Mouse (Mus musculus): ENCODE results near the gene Cox5a. TPM values are rescaled to one million over a fixed set of nuclear protein-coding genes. Genes with fewer than 3 reads are reported as not detected.

Cox5a gene
- polyA plus RNA-seq (2016; fragmentation: Nextera tagmentation; extraction: Ambion mirVana): 531 and 547 TPM in 2 replicates

GRCm38 (mm10) chr9:57521056-57521911, at the start of gene Cox5a:
Cox5a (plus strand) TSS chr9:57521274.
- H3K4me3 ChIP-seq: peak within 1 kb of the TSS; percentile 98
- peak within 1 kb of the TSS; percentile 85 for H3K27ac ChIP-seq
- H3K9ac ChIP-seq: peak within 1 kb of the TSS; percentile 97
- H3K27me3 ChIP-seq: no peaks in the 10 kb centered on the region
- under 1% methylated on average over 95 of the region's 95 CpGs for WGBS
- H3K4me1 ChIP-seq: peaks cover 14% of the 10 kb centered on the region
- no peaks in the 10 kb centered on the region for H3K36me3 ChIP-seq
- peak; percentile 92 for ATAC-seq (ENCODE audit: insufficient number of reproducible peaks, insufficient read depth, low FRiP score, low TSS enrichment)
- peak within 1 kb of the TSS; percentile 85 for H3K4me2 ChIP-seq (replicated peaks)
- no peaks in the 10 kb centered on the region for H3K9me3 ChIP-seq

GRCm38 (mm10) chr9:57485774-57486173, 35.3 kb upstream of the Cox5a start:
- Histone ChIP-seq H3K4me1 (no peaks in the 10 kb centered on the region), H3K36me3 (no peaks in the 10 kb centered on the region), H3K4me2 (replicated peaks) (no peak overlapping the region), H3K27ac (no peak overlapping the region), H3K27me3 (peaks cover 10% of the 10 kb centered on the region; the same call in 1 of the 2 replicates), H3K9ac (no peak overlapping the region), H3K9me3 (no peaks in the 10 kb centered on the region), H3K4me3 (no peak overlapping the region)
- WGBS: 16% methylated on average over 7 of the region's 7 CpGs
- ATAC-seq (ENCODE audit: insufficient number of reproducible peaks, insufficient read depth, low FRiP score, low TSS enrichment): no peak

- Histone ChIP-seq H3K9me3 (no peaks in the 10 kb centered on the region), H3K9ac (no peak overlapping the region), H3K27me3 (peaks cover 10% of the 10 kb centered on the region; the same call in 1 of the 2 replicates), H3K4me2 (replicated peaks) (no peak overlapping the region), H3K4me1 (no peaks in the 10 kb centered on the region), H3K4me3 (no peak overlapping the region), H3K36me3 (no peaks in the 10 kb centered on the region), H3K27ac (no peak overlapping the region)
- WGBS: 83% methylated on average over 7 of the region's 7 CpGs
- no peak for ATAC-seq (ENCODE audit: insufficient number of reproducible peaks, insufficient read depth, low FRiP score, low TSS enrichment)
Observed at GRCm38 (mm10) chr9:57487807-57488206, 33.3 kb upstream of the Cox5a start.

GRCm38 (mm10) chr9:57493532-57493931, 27.5 kb upstream of the Cox5a start:
- H3K9me3 ChIP-seq: no peaks in the 10 kb centered on the region
- no peak for ATAC-seq (ENCODE audit: insufficient number of reproducible peaks, insufficient read depth, low FRiP score, low TSS enrichment)
- no peaks in the 10 kb centered on the region for H3K4me1 ChIP-seq
- H3K36me3 ChIP-seq: no peaks in the 10 kb centered on the region
- no peak overlapping the region for H3K9ac ChIP-seq
- H3K27me3 ChIP-seq: no peaks in the 10 kb centered on the region
- H3K4me3 ChIP-seq: no peak overlapping the region
- no peak overlapping the region for H3K27ac ChIP-seq
- no peak overlapping the region for H3K4me2 ChIP-seq (replicated peaks)
- 91% methylated on average over 2 of the region's 2 CpGs for WGBS

- no peak overlapping the region for H3K4me2 ChIP-seq (replicated peaks)
- peaks cover 9% of the 10 kb centered on the region for H3K27me3 ChIP-seq
- H3K9ac ChIP-seq: no peak overlapping the region
- H3K9me3 ChIP-seq: no peaks in the 10 kb centered on the region
- no peak for ATAC-seq (ENCODE audit: insufficient number of reproducible peaks, insufficient read depth, low FRiP score, low TSS enrichment)
- no peaks in the 10 kb centered on the region for H3K36me3 ChIP-seq
- H3K4me3 ChIP-seq: no peak overlapping the region
- H3K27ac ChIP-seq: no peak overlapping the region
- H3K4me1 ChIP-seq: no peaks in the 10 kb centered on the region
Observed at GRCm38 (mm10) chr9:57494970-57495369, 26.1 kb upstream of the Cox5a start.

GRCm38 (mm10) chr9:57497236-57497635, 23.8 kb upstream of the Cox5a start:
- Histone ChIP-seq H3K27me3 (peaks cover 31% of the 10 kb centered on the region), H3K4me2 (replicated peaks) (no peak overlapping the region)

GRCm38 (mm10) chr9:57498536-57498935, 22.5 kb upstream of the Cox5a start:
- no peak overlapping the region for H3K27ac ChIP-seq
- WGBS: 53% methylated on average over 7 of the region's 7 CpGs
- no peaks in the 10 kb centered on the region for H3K36me3 ChIP-seq
- peaks cover 18% of the 10 kb centered on the region for H3K4me1 ChIP-seq
- no peak overlapping the region for H3K9ac ChIP-seq
- H3K4me2 ChIP-seq (replicated peaks): no peak overlapping the region
- no peak for ATAC-seq (ENCODE audit: insufficient number of reproducible peaks, insufficient read depth, low FRiP score, low TSS enrichment)
- H3K9me3 ChIP-seq: no peaks in the 10 kb centered on the region
- H3K27me3 ChIP-seq: peaks cover 44% of the 10 kb centered on the region
- no peak overlapping the region for H3K4me3 ChIP-seq

More at GRCm38 (mm10) chr9:57497236-57497635, 23.8 kb upstream of the Cox5a start:
- Histone ChIP-seq H3K4me1 (peaks cover 6% of the 10 kb centered on the region), H3K9me3 (no peaks in the 10 kb centered on the region), H3K36me3 (no peaks in the 10 kb centered on the region), H3K27ac (no peak overlapping the region), H3K4me3 (no peak overlapping the region), H3K9ac (no peak overlapping the region)
- ATAC-seq (ENCODE audit: insufficient number of reproducible peaks, insufficient read depth, low FRiP score, low TSS enrichment): no peak
- WGBS: 71% methylated on average over 5 of the region's 5 CpGs

- Histone ChIP-seq H3K36me3 (no peaks in the 10 kb centered on the region), H3K27ac (no peak overlapping the region), H3K4me1 (peaks cover 28% of the 10 kb centered on the region), H3K4me3 (0 out of 2 replicates have a peak overlapping the region, but pooled peaks have one; percentile 13), H3K27me3 (peaks cover 74% of the 10 kb centered on the region), H3K9me3 (no peaks in the 10 kb centered on the region), H3K9ac (no peak overlapping the region), H3K4me2 (replicated peaks) (peak overlapping the region; percentile 27)
- ATAC-seq (ENCODE audit: insufficient number of reproducible peaks, insufficient read depth, low FRiP score, low TSS enrichment): no peak
- 8% methylated on average over 13 of the region's 13 CpGs for WGBS
Observed at GRCm38 (mm10) chr9:57501452-57501851, 19.6 kb upstream of the Cox5a start.

- ATAC-seq (ENCODE audit: insufficient number of reproducible peaks, insufficient read depth, low FRiP score, low TSS enrichment): no peak
- H3K36me3 ChIP-seq: no peaks in the 10 kb centered on the region
- peak overlapping the region; percentile 13; the same call in 1 of the 2 replicates for H3K4me3 ChIP-seq
- under 1% methylated on average over 20 of the region's 20 CpGs for WGBS
- H3K4me1 ChIP-seq: peaks cover 28% of the 10 kb centered on the region
- H3K27ac ChIP-seq: no peak overlapping the region
- H3K4me2 ChIP-seq (replicated peaks): peak overlapping the region; percentile 27
- H3K9me3 ChIP-seq: no peaks in the 10 kb centered on the region
- peaks cover 78% of the 10 kb centered on the region for H3K27me3 ChIP-seq
- H3K9ac ChIP-seq: no peak overlapping the region
Observed at GRCm38 (mm10) chr9:57501861-57502260, 19.2 kb upstream of the Cox5a start.

- 2% methylated on average over 23 of the region's 23 CpGs for WGBS
- Histone ChIP-seq H3K27ac (no peak overlapping the region), H3K36me3 (no peaks in the 10 kb centered on the region), H3K4me3 (peak overlapping the region; percentile 42), H3K9ac (no peak overlapping the region), H3K27me3 (peaks cover 78% of the 10 kb centered on the region), H3K4me1 (peaks cover 28% of the 10 kb centered on the region), H3K9me3 (no peaks in the 10 kb centered on the region), H3K4me2 (replicated peaks) (peak overlapping the region; percentile 82)
- no peak for ATAC-seq (ENCODE audit: insufficient number of reproducible peaks, insufficient read depth, low FRiP score, low TSS enrichment)
Observed at GRCm38 (mm10) chr9:57502911-57503621, 18.0 kb upstream of the Cox5a start.

GRCm38 (mm10) chr9:57503622-57504380, 17.3 kb upstream of the Cox5a start, which contains the start of gene Rpp25:
Rpp25 (plus strand) TSS chr9:57504026.
- Histone ChIP-seq H3K4me3 (peak within 1 kb of the TSS; percentile 42), H3K36me3 (no peaks in the 10 kb centered on the region), H3K9ac (peak within 1 kb of the TSS; percentile 37), H3K4me1 (peaks cover 28% of the 10 kb centered on the region), H3K27me3 (peaks cover 75% of the 10 kb centered on the region), H3K27ac (no peak within 1 kb of the TSS), H3K4me2 (replicated peaks) (peak within 1 kb of the TSS; percentile 82), H3K9me3 (no peaks in the 10 kb centered on the region)
- WGBS: under 1% methylated on average over 46 of the region's 46 CpGs
- peak; percentile 82 for ATAC-seq (ENCODE audit: insufficient number of reproducible peaks, insufficient read depth, low FRiP score, low TSS enrichment)

Measured in embryonic facial prominence, embryonic 12.5 days (tissue).